Mouse (Mus musculus) bone marrow macrophage, adult 2 months (primary cell): ENCODE results near the gene Itga4. TPM values are rescaled to one million over a fixed set of nuclear protein-coding genes. Genes with fewer than 3 reads are reported as not detected.

Experiments used
- H3K27ac ChIP-seq: 2 replicates; pipeline ENCODE4 v1.5.1; 2012; ENCODE audit warnings: low read depth, low read length; ENCODE audit not compliant: insufficient read depth
- H3K4me1 ChIP-seq: 2 replicates; pipeline ENCODE4 v1.6.1; 2012; ENCODE audit warnings: low read length; ENCODE audit not compliant: control insufficient read depth, insufficient read depth
- H3K4me3 ChIP-seq: 2 replicates; pipeline ENCODE4 v1.5.1; 2012; ENCODE audit warnings: mild to moderate bottlenecking, low read length, moderate library complexity; ENCODE audit not compliant: insufficient read depth
- CTCF ChIP-seq: IDR thresholded peaks from 2 replicates; pipeline ENCODE4 v1.5.1; 2012; ENCODE audit warnings: low read depth, mild to moderate bottlenecking, low read length, moderate library complexity
- POLR2A ChIP-seq: IDR thresholded peaks from 2 replicates; pipeline ENCODE4 v1.6.1; 2012; ENCODE audit warnings: mild to moderate bottlenecking, low read depth, low read length, borderline replicate concordance
- polyA plus RNA-seq: library from polyadenylated mRNA; stranded (reverse); fragments of >200 nt; gene quantifications from 2 replicates; pipeline ENCODE4 v1.2.4, GENCODE M21; 2012; ENCODE audit not compliant: missing spikeins, insufficient read depth, insufficient read length

The Itga4 gene
- polyA plus RNA-seq, 1 experiment = 61.8 TPM

- Histone ChIP-seq H3K4me3 (no peak overlapping the region), H3K27ac (no peak overlapping the region), H3K4me1 (peaks cover 5% of the 10 kb centered on the region)
- TF ChIP-seq POLR2A (no peak), CTCF (no peak)
These were observed 36.7 kb downstream of the Itga4 start for GRCm38 (mm10) chr2:79291922-79292321.

GRCm38 (mm10) chr2:79292431-79292830, 37.2 kb downstream of the Itga4 start:
- Histone ChIP-seq H3K4me1 (peaks cover 5% of the 10 kb centered on the region), H3K4me3 (no peak overlapping the region), H3K27ac (no peak overlapping the region)
- no peak for TF ChIP-seq CTCF
- TF ChIP-seq POLR2A = no peak

GRCm38 (mm10) chr2:79302398-79302797, 47.2 kb downstream of the Itga4 start:
- Histone ChIP-seq H3K4me3 (no peak overlapping the region), H3K27ac (no peak overlapping the region; the same call in 1 of the 2 replicates), H3K4me1 (peaks cover 9% of the 10 kb centered on the region)
- no peak for TF ChIP-seq CTCF
- TF ChIP-seq POLR2A = no peak

GRCm38 (mm10) chr2:79307549-79307948, 52.3 kb downstream of the Itga4 start:
- no peaks in the 10 kb centered on the region for H3K4me1 ChIP-seq
- H3K27ac ChIP-seq = no peak overlapping the region
- TF ChIP-seq CTCF (no peak), POLR2A (no peak)
- H3K4me3 ChIP-seq = no peak overlapping the region

GRCm38 (mm10) chr2:79309454-79310118, 54.4 kb downstream of the Itga4 start:
- TF ChIP-seq POLR2A (no peak), CTCF (no peak)
- H3K4me1 ChIP-seq = no peaks in the 10 kb centered on the region
- no peak overlapping the region for H3K4me3 ChIP-seq
- no peak overlapping the region for H3K27ac ChIP-seq

- Histone ChIP-seq H3K27ac (no peak overlapping the region), H3K4me3 (no peak overlapping the region), H3K4me1 (no peaks in the 10 kb centered on the region)
- TF ChIP-seq CTCF = no peak
- TF ChIP-seq POLR2A = no peak
These were observed 57.3 kb downstream of the Itga4 start for GRCm38 (mm10) chr2:79312499-79312898.

- no peaks in the 10 kb centered on the region for H3K4me1 ChIP-seq
- TF ChIP-seq CTCF (no peak), POLR2A (no peak)
- H3K27ac ChIP-seq = no peak overlapping the region
- H3K4me3 ChIP-seq = no peak overlapping the region
These were observed 59.9 kb downstream of the Itga4 start for GRCm38 (mm10) chr2:79315108-79315507.

GRCm38 (mm10) chr2:79316182-79316880, 61.1 kb downstream of the Itga4 start:
- Histone ChIP-seq H3K4me3 (no peak overlapping the region), H3K27ac (no peak overlapping the region), H3K4me1 (0 out of 2 replicates have a peak, but pooled peaks cover under 1% of the 10 kb centered on the region)
- no peak for TF ChIP-seq POLR2A
- TF ChIP-seq CTCF = no peak

- Histone ChIP-seq H3K27ac (no peak overlapping the region), H3K4me1 (no peaks in the 10 kb centered on the region), H3K4me3 (no peak overlapping the region)
- TF ChIP-seq POLR2A (no peak), CTCF (no peak)
These were observed 72.9 kb downstream of the Itga4 start for GRCm38 (mm10) chr2:79328079-79328478.

GRCm38 (mm10) chr2:79334661-79335060, 79.4 kb downstream of the Itga4 start:
- Histone ChIP-seq H3K4me1 (peaks cover 3% of the 10 kb centered on the region; the same call in 1 of the 2 replicates), H3K4me3 (no peak overlapping the region), H3K27ac (no peak overlapping the region)
- TF ChIP-seq POLR2A (no peak), CTCF (no peak)
